Mouse (Mus musculus): ENCODE data around the gene Ifi35. TPM values are rescaled to one million over a fixed set of nuclear protein-coding genes. Genes with fewer than 3 reads are reported as not detected.

Gene Ifi35
- 3.8 and 3.9 TPM in 2 replicates for polyA plus RNA-seq (2014; fragmentation: Nextera tagmentation; extraction: Ambion mirVana)

DNA sequence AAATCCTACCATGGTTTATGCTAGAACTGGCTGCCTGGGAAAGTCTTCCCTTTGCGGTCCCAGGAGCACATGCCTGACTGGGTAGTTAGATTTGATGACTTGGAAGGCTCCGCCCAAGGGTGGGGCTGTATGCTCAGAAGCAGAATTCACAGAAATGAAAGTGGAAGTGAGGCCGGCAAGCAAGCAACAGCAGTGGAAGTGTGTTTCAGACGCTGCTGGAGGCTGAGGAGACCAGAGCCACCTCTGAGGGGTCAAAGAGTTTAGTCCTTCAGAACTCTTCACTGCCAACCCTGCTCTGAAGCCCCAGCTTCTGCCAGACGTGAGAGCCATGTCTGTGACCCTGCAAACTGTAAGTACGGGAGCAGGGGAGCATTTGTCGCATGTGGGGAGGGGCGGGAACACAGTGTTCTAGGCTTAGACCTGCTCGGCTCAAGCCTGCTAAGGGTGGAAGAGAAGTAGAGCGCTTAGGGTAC lies at the start of gene Ifi35:
Gene Ifi35, plus strand, starts transcription at position 134 of the 473 bp plus-strand sequence.
- H3K36me3 ChIP-seq (ENCODE audit: control insufficient read depth, insufficient read depth, low read length): peaks cover 15% of the 10 kb centered on the region; the same call in 1 of the 2 replicates
- H3K9me3 ChIP-seq (ENCODE audit: control insufficient read depth, low read length): no peaks in the 10 kb centered on the region
- peaks cover 5% of the 10 kb centered on the region for H3K4me1 ChIP-seq (replicated peaks; ENCODE audit: control insufficient read depth, insufficient read depth, low read length)
- H3K4me3 ChIP-seq (ENCODE audit: low read depth, low read length): no peak within 1 kb of the TSS
- 0 out of 2 replicates have a peak within 1 kb of the TSS, but pooled peaks have one; percentile 8 for H3K4me2 ChIP-seq (ENCODE audit: low read depth, low read length, severe bottlenecking)
- 43% methylated on average over 10 of the region's 10 CpGs for WGBS
- no peak within 1 kb of the TSS for H3K27ac ChIP-seq (ENCODE audit: low read depth, low read length)
- H3K27me3 ChIP-seq (ENCODE audit: control insufficient read depth, insufficient read depth, low read length): no peaks in the 10 kb centered on the region
- ATAC-seq (replicated peaks; ENCODE audit: low FRiP score): no peak
- DNase-seq (ENCODE audit: low spot score): peak; percentile 54
- H3K9ac ChIP-seq (ENCODE audit: low read length): 0 out of 2 replicates have a peak within 1 kb of the TSS, but pooled peaks have one; percentile 5

DNA sequence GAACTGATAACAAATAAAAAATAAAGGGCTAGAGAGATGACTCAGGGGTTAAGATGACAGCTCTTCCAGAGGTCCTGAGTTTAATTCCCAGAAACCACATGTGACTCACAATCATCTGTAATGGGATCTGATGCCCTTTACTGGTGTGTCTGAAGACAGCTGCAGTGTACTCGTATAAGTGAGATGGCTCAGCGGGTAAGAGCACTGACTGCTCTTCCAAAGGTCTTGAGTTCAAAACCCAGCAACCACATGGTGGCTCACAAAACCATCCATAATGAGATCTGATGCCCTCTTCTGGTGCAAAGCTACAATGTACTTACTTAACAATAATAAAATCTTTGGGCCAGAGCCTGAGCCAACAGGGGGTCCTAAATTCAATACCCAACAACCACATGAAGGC lies 32.9 kb upstream of the Ifi35 start:
- Histone ChIP-seq H3K36me3 (ENCODE audit: control insufficient read depth, insufficient read depth, low read length) (no peaks in the 10 kb centered on the region), H3K4me2 (ENCODE audit: low read depth, low read length, severe bottlenecking) (no peak overlapping the region), H3K4me1 (replicated peaks; ENCODE audit: control insufficient read depth, insufficient read depth, low read length) (peaks cover 3% of the 10 kb centered on the region), H3K9ac (ENCODE audit: low read length) (no peak overlapping the region), H3K9me3 (ENCODE audit: control insufficient read depth, low read length) (no peaks in the 10 kb centered on the region), H3K4me3 (ENCODE audit: low read depth, low read length) (no peak overlapping the region), H3K27ac (ENCODE audit: low read depth, low read length) (no peak overlapping the region), H3K27me3 (ENCODE audit: control insufficient read depth, insufficient read depth, low read length) (no peaks in the 10 kb centered on the region)
- 91% methylated on average over 2 of the region's 2 CpGs for WGBS
- ATAC-seq (replicated peaks; ENCODE audit: low FRiP score): no peak
- DNase-seq (ENCODE audit: low spot score): no peak

DNA sequence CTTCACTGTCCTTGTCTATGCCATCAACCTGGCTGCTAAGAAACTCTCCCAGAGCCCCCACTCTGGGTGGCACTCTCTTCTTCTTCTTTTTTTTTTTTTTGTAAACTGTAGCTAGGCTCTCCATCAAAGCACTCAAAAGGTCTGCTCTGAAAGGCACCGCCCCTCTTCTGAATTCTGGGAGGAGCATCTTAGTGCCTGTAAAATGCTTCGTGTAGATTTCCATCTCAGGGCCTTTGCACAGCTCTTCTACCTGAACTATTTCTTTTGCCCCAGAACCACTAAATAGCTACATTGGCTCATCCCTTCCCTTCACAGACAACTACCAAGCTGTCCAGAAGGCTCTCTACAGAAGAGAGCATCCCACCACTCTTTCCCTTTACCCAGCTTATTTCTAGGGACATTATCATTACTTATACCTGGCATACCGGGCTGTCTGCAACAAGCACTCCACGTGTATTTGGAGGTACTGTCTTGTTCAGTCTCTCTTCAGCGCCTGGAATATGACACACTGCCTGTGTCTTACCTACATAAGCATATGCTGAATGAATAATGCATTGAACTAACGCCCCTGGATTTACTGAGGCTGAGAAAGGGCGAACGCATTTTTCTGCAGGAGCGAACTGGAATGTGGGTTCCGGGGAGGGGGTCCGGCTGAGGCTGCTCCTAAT lies 31.6 kb upstream of the Ifi35 start:
- ATAC-seq (replicated peaks; ENCODE audit: low FRiP score) (peak; percentile 12; the same call in 1 of the 2 replicates), DNase-seq (ENCODE audit: low spot score) (no peak)
- H3K4me2 ChIP-seq (ENCODE audit: low read depth, low read length, severe bottlenecking): peak overlapping the region; percentile 86
- WGBS: 4% methylated on average over 11 of the region's 11 CpGs
- H3K9ac ChIP-seq (ENCODE audit: low read length): peak overlapping the region; percentile 92
- H3K9me3 ChIP-seq (ENCODE audit: control insufficient read depth, low read length): no peaks in the 10 kb centered on the region
- H3K4me3 ChIP-seq (ENCODE audit: low read depth, low read length): peak overlapping the region; percentile 82
- peaks cover 3% of the 10 kb centered on the region for H3K4me1 ChIP-seq (replicated peaks; ENCODE audit: control insufficient read depth, insufficient read depth, low read length)
- no peaks in the 10 kb centered on the region for H3K27me3 ChIP-seq (ENCODE audit: control insufficient read depth, insufficient read depth, low read length)
- H3K36me3 ChIP-seq (ENCODE audit: control insufficient read depth, insufficient read depth, low read length): no peaks in the 10 kb centered on the region
- H3K27ac ChIP-seq (ENCODE audit: low read depth, low read length): peak overlapping the region; percentile 31; the same call in 1 of the 2 replicates

DNA sequence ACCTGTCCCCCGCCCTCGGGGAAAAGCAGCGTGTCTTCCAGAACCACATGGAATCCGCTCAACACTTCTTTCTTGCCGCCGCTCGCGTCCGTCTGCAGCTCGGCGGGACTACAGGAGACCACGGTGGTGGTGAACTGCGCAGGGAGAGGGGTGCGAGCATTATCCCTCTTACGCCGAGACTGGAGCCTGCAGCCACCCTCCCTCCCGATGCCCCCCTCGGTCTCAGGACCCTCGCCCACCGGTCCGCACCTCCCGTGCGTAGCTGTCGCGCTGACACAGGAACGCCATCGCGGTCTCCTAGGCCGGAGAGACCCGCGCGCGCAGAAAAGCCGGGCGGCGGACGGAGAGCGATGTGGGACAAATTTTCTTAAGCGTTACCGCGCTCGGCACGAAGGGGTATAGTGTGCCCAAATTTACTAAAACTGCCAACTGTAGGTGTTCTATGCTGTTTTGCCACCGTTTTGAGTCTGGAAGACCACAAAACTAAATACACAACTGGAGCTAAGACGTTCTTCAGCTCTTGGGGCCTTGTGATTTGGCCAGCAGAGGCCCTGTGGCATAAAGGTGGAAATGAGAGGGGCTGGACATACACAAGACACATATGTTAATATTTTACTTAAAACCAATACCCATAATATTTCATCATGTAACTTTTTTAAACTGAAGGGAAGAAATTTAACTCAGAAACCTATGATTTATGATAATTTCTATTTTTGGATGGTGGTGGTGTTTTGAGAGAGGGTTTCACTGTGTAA lies 30.9 kb upstream of the Ifi35 start, which contains the start of gene Aarsd1:
Gene Aarsd1, minus strand, starts transcription at position 515 of the 755 bp plus-strand sequence.
- Histone ChIP-seq H3K36me3 (ENCODE audit: control insufficient read depth, insufficient read depth, low read length) (no peaks in the 10 kb centered on the region), H3K27ac (ENCODE audit: low read depth, low read length) (peak within 1 kb of the TSS; percentile 31), H3K4me3 (ENCODE audit: low read depth, low read length) (peak within 1 kb of the TSS; percentile 82), H3K27me3 (ENCODE audit: control insufficient read depth, insufficient read depth, low read length) (no peaks in the 10 kb centered on the region), H3K9me3 (ENCODE audit: control insufficient read depth, low read length) (no peaks in the 10 kb centered on the region), H3K4me2 (ENCODE audit: low read depth, low read length, severe bottlenecking) (peak within 1 kb of the TSS; percentile 86), H3K9ac (ENCODE audit: low read length) (peak within 1 kb of the TSS; percentile 92), H3K4me1 (replicated peaks; ENCODE audit: control insufficient read depth, insufficient read depth, low read length) (peaks cover 3% of the 10 kb centered on the region)
- under 1% methylated on average over 45 of the region's 45 CpGs for WGBS
- ATAC-seq (replicated peaks; ENCODE audit: low FRiP score): peak; percentile 72
- DNase-seq (ENCODE audit: low spot score): peak; percentile 92

DNA sequence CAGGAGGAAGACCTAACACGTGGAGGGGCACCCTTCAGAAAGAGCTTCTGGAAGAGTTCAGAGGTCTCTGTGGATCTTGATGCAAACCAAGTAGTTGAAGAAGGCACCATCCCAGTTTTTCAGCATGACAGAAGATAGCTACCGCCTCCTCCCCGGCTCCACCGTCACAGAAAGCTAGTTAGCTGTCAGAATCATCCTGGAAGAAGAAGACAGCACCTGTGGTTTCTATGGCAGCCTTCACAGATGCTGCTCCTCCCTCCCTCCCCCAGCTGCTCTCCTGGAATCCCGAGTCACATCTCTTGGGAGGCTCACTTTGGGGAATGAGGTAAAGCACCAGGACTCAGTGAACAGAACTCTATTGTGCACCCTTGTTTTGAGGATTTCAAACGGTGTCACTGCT lies 29.2 kb upstream of the Ifi35 start:
- H3K9me3 ChIP-seq (ENCODE audit: control insufficient read depth, low read length): no peaks in the 10 kb centered on the region
- no peak for ATAC-seq (replicated peaks; ENCODE audit: low FRiP score)

DNA sequence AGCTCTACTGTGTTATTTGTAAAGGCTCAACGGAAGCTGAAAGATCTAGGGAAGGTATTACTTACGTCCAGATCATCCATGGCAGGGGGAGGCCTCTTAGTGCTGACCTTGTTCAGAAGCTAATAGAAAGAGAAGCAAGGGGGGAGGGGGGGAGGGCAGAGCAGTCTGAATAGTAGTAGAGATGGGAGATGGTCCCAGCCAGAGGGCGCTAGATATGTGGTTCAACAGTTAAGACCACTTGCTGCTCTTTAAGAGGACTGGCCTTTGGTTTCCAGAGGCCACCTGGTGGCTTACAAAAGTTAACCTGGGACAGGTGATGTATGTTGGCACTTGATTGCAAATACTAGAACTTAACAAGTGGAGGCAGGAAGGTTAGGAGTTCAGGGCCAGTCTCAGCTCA lies 28.6 kb upstream of the Ifi35 start:
- no peaks in the 10 kb centered on the region for H3K36me3 ChIP-seq (ENCODE audit: control insufficient read depth, insufficient read depth, low read length)
- DNase-seq (ENCODE audit: low spot score) (no peak), ATAC-seq (replicated peaks; ENCODE audit: low FRiP score) (no peak)
- no peaks in the 10 kb centered on the region for H3K27me3 ChIP-seq (ENCODE audit: control insufficient read depth, insufficient read depth, low read length)
- H3K4me2 ChIP-seq (ENCODE audit: low read depth, low read length, severe bottlenecking): no peak overlapping the region
- H3K9me3 ChIP-seq (ENCODE audit: control insufficient read depth, low read length): no peaks in the 10 kb centered on the region
- peaks cover 3% of the 10 kb centered on the region for H3K4me1 ChIP-seq (replicated peaks; ENCODE audit: control insufficient read depth, insufficient read depth, low read length)
- no peak overlapping the region for H3K27ac ChIP-seq (ENCODE audit: low read depth, low read length)
- H3K9ac ChIP-seq (ENCODE audit: low read length): no peak overlapping the region
- no peak overlapping the region for H3K4me3 ChIP-seq (ENCODE audit: low read depth, low read length)
- WGBS: 14% methylated on average over 3 of the region's 3 CpGs

More for the DNA sequence above, 29.2 kb upstream of the Ifi35 start:
- WGBS: 62% methylated on average over 6 of the region's 6 CpGs
- no peaks in the 10 kb centered on the region for H3K36me3 ChIP-seq (ENCODE audit: control insufficient read depth, insufficient read depth, low read length)
- no peaks in the 10 kb centered on the region for H3K27me3 ChIP-seq (ENCODE audit: control insufficient read depth, insufficient read depth, low read length)
- peaks cover 3% of the 10 kb centered on the region for H3K4me1 ChIP-seq (replicated peaks; ENCODE audit: control insufficient read depth, insufficient read depth, low read length)
- H3K4me2 ChIP-seq (ENCODE audit: low read depth, low read length, severe bottlenecking): no peak overlapping the region
- no peak for DNase-seq (ENCODE audit: low spot score)
- H3K27ac ChIP-seq (ENCODE audit: low read depth, low read length): no peak overlapping the region
- no peak overlapping the region for H3K9ac ChIP-seq (ENCODE audit: low read length)
- H3K4me3 ChIP-seq (ENCODE audit: low read depth, low read length): no peak overlapping the region

DNA sequence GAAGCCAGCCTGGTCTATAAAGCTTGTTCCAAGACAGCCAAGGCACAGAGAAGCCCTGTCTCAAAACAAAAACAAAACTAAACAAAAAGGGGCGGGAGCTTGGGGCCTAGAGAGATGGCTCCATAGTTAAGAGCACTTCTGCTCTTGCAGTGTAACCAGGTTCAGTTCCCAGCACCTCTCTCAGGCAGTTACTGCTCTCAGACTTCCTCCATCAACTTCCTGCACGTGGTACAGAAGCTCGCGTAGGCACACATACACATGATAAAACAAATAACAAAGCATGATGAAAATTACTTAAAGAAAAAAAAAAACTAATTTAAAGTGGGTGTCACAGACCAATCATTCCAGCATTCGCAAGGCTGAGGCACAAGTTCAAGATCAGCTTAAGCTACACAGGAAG lies 28.1 kb upstream of the Ifi35 start:
- Histone ChIP-seq H3K9ac (ENCODE audit: low read length) (no peak overlapping the region), H3K4me1 (replicated peaks; ENCODE audit: control insufficient read depth, insufficient read depth, low read length) (peaks cover 3% of the 10 kb centered on the region), H3K27ac (ENCODE audit: low read depth, low read length) (no peak overlapping the region), H3K27me3 (ENCODE audit: control insufficient read depth, insufficient read depth, low read length) (no peaks in the 10 kb centered on the region), H3K9me3 (ENCODE audit: control insufficient read depth, low read length) (no peaks in the 10 kb centered on the region), H3K4me3 (ENCODE audit: low read depth, low read length) (no peak overlapping the region), H3K36me3 (ENCODE audit: control insufficient read depth, insufficient read depth, low read length) (no peaks in the 10 kb centered on the region), H3K4me2 (ENCODE audit: low read depth, low read length, severe bottlenecking) (no peak overlapping the region)
- DNase-seq (ENCODE audit: low spot score) (no peak), ATAC-seq (replicated peaks; ENCODE audit: low FRiP score) (no peak)
- 83% methylated on average over 5 of the region's 5 CpGs for WGBS

DNA sequence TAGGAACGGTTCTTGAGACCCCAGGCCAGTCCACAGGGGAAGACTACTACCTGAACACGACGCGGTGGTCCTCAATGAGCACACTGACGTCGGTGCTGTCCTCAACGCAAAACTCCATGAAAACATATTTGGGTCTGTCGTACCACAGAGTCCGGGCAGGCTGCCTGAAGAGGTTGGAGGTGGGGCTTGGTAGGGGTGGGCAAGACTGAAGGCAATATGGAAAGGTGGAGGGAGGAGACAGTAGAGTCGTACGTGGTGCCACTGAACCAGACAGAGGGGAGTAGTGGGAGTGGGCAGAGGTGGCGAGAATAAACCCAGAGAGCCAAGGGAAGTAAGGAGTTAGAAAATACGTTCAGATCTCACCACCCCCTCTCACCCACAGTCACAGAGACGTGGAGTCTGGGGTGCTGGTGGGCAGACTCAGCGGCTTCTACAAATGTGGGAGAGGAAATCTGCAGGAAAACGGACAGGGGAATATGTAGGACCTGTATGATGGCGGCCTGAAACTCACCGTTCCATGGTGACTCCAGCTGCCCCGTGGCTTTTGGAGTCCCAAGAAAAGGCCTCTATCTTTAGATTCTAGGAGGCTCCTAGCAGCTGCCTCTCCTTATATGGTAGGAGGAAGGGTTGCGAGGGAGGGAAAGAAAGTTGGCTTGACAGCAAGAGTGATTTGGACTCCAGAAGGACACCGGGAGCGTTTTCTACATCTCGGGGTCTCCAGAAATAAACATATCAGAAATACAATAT lies 23.9 kb upstream of the Ifi35 start, which contains the start of gene Gm27029:
Gene Gm27029, minus strand, starts transcription at position 692 of the 747 bp plus-strand sequence.
- Histone ChIP-seq H3K27ac (ENCODE audit: low read depth, low read length) (peak within 1 kb of the TSS; percentile 8), H3K9ac (ENCODE audit: low read length) (peak within 1 kb of the TSS; percentile 78), H3K27me3 (ENCODE audit: control insufficient read depth, insufficient read depth, low read length) (no peaks in the 10 kb centered on the region), H3K4me2 (ENCODE audit: low read depth, low read length, severe bottlenecking) (peak within 1 kb of the TSS; percentile 84), H3K36me3 (ENCODE audit: control insufficient read depth, insufficient read depth, low read length) (no peaks in the 10 kb centered on the region), H3K9me3 (ENCODE audit: control insufficient read depth, low read length) (no peaks in the 10 kb centered on the region), H3K4me3 (ENCODE audit: low read depth, low read length) (peak within 1 kb of the TSS; percentile 95), H3K4me1 (replicated peaks; ENCODE audit: control insufficient read depth, insufficient read depth, low read length) (peaks cover 7% of the 10 kb centered on the region; the same call in 1 of the 2 replicates)
- WGBS: 5% methylated on average over 23 of the region's 23 CpGs
- peak; percentile 49 for DNase-seq (ENCODE audit: low spot score)
- 0 out of 2 replicates have a peak, but pooled peaks have one; percentile 37 for ATAC-seq (replicated peaks; ENCODE audit: low FRiP score)
